Mouse (Mus musculus) embryonic facial prominence, embryonic 10.5 days (tissue): ENCODE measurements at regions not wholly inside any gene's neighbourhood (a gene's known extent, or its start where the extent isn't known, plus 50 kb on each side); places are given as distances from the start of the nearest gene placed in this dataset.

Source experiments
- DNase-seq: peaks from one replicate; pipeline ENCODE4 v3.0.0-alpha.2; 2017; ENCODE audit warnings: low spot score
- H3K27ac ChIP-seq: fragments of 300-500 bp; sonication (generic); replicated peaks from 2 replicates; pipeline ENCODE4 v1.5.1; 2016; ENCODE audit warnings: mild to moderate bottlenecking
- H3K27me3 ChIP-seq: fragments of 300-500 bp; sonication (generic); replicated peaks from 2 replicates; pipeline ENCODE4 v1.6.1; 2016; ENCODE audit warnings: low read depth, mild to moderate bottlenecking; ENCODE audit not compliant: poor library complexity, severe bottlenecking
- H3K36me3 ChIP-seq: fragments of 300-500 bp; sonication (generic); replicated peaks from 2 replicates; pipeline ENCODE4 v1.6.1; 2016; ENCODE audit warnings: mild to moderate bottlenecking, moderate library complexity
- H3K4me1 ChIP-seq: fragments of 300-500 bp; sonication (generic); 2 replicates; pipeline ENCODE4 v1.6.1; 2016
- H3K4me3 ChIP-seq: fragments of 300-500 bp; sonication (generic); 2 replicates; pipeline ENCODE4 v1.5.1; 2016; ENCODE audit warnings: mild to moderate bottlenecking, moderate library complexity
- H3K9me3 ChIP-seq: fragments of 300-500 bp; sonication (generic); 2 replicates; pipeline ENCODE4 v1.6.1; 2016; ENCODE audit warnings: mild to moderate bottlenecking
- WGBS: fragments of 180-500 bp; shearing (Covaris S2); methylation state at CpG from one replicate; pipeline ENCODE4 v1.1.7; 2016; 5-methylcytosine and 5-hydroxymethylcytosine counted together

DNA sequence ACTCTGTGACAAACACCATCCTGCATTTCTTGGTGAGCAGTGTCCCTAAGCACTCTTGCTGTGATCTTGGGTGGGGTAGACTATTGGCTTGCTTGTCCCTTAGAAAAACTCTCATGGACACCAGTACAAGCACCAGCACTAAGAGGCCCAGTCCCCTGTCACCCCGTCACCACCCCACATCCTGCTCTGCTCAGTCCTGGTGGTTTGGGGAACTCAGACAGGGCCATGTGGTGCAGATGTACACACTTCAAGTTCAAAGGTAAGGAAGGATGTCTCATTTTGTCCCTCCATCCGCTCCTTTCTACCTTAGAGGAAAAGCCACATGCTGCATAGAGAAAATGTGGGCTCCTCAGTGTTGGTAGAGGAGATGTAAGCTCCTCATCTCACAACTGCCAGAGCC, 426.1 kb upstream of the Zmiz1 start:
- H3K27ac ChIP-seq, result no peak overlapping the region
- no peak for DNase-seq
- no peak overlapping the region for H3K4me3 ChIP-seq
- WGBS, result 94% methylated on average over 2 of the region's 2 CpGs
- no peaks in the 10 kb centered on the region for H3K36me3 ChIP-seq
- 0 out of 2 replicates have a peak, but pooled peaks cover under 1% of the 10 kb centered on the region for H3K27me3 ChIP-seq
- peaks cover 13% of the 10 kb centered on the region; the same call in 1 of the 2 replicates for H3K4me1 ChIP-seq
- no peaks in the 10 kb centered on the region for H3K9me3 ChIP-seq

DNA sequence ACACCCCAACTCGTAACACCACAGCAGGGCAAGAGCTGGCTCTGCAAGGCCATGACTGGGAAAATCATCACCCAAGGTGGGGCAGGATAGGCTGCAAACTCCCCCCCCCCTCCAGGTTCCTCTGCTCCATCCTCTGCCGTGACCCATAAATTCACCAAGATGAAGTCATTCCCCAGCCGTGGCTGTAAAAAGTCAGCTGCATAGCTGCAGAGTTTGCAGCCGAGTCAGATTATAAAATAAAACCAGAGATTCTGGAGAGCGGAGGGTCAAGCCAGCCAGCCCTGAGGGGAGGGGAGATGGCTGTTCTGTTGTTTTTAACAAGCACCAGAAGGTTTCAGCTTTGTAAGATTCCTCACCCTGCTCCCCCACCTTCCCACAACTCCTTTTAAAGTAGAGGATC, 416.7 kb upstream of the Zmiz1 start:
- 32% methylated on average over 5 of the region's 5 CpGs for WGBS
- Histone ChIP-seq H3K27ac (peak overlapping the region; percentile 79), H3K4me1 (peaks cover 57% of the 10 kb centered on the region)

DNA sequence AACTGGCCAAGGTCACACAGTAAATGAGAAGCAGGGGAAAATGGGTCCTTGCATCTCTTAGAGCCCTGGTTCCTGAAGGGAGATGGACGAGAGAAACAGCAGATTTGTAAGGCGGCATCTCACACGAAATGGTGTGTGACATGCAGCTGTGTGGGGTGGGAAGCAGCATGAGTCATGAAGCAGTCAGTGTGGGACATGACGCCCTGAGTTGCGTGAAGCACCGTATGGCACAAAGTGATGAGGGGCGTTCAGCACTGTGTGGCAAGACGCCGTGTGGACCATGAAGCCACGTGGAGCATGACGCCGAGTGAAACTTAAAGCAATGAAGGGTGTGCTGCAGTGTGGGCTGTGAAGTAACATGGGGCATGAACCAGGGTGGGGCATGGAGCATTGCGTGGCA, 414.9 kb upstream of the Zmiz1 start:
- Histone ChIP-seq H3K36me3 (no peaks in the 10 kb centered on the region), H3K4me3 (no peak overlapping the region), H3K9me3 (no peaks in the 10 kb centered on the region), H3K27me3 (0 out of 2 replicates have a peak, but pooled peaks cover 4% of the 10 kb centered on the region), H3K27ac (peak overlapping the region; percentile 52), H3K4me1 (peaks cover 53% of the 10 kb centered on the region)
- no peak for DNase-seq
- WGBS, result 95% methylated on average over 13 of the region's 13 CpGs

More for the DNA sequence above, 416.7 kb upstream of the Zmiz1 start:
- H3K9me3 ChIP-seq, result no peaks in the 10 kb centered on the region
- H3K4me3 ChIP-seq, result no peak overlapping the region
- DNase-seq, result peak; percentile 65
- no peaks in the 10 kb centered on the region for H3K36me3 ChIP-seq
- H3K27me3 ChIP-seq, result 0 out of 2 replicates have a peak, but pooled peaks cover 4% of the 10 kb centered on the region

DNA sequence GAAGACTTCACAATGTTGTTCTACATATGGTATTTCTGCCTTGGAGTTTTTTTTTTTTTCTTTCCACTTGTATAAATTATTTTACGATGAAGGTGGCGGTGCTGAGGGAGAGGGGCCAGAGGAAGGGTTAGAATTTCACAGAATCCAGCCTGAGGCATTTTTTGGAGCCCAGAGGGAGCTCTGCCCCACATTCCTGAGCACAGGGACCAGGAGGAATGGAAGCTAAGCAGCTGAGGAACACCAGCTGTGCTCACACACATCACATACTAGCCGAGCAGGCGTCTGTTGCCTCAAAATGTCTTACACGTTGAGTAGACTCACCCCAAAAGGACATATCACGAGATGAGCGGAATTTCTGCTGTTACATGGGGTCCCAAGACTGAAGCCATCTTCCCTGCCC, 414.1 kb upstream of the Zmiz1 start:
- no peaks in the 10 kb centered on the region for H3K9me3 ChIP-seq
- peak overlapping the region; percentile 71 for H3K27ac ChIP-seq
- H3K36me3 ChIP-seq, result no peaks in the 10 kb centered on the region
- peak; percentile 56 for DNase-seq
- 42% methylated on average over 7 of the region's 7 CpGs for WGBS
- H3K27me3 ChIP-seq, result 0 out of 2 replicates have a peak, but pooled peaks cover under 1% of the 10 kb centered on the region
- H3K4me1 ChIP-seq, result peaks cover 47% of the 10 kb centered on the region
- no peak overlapping the region for H3K4me3 ChIP-seq

DNA sequence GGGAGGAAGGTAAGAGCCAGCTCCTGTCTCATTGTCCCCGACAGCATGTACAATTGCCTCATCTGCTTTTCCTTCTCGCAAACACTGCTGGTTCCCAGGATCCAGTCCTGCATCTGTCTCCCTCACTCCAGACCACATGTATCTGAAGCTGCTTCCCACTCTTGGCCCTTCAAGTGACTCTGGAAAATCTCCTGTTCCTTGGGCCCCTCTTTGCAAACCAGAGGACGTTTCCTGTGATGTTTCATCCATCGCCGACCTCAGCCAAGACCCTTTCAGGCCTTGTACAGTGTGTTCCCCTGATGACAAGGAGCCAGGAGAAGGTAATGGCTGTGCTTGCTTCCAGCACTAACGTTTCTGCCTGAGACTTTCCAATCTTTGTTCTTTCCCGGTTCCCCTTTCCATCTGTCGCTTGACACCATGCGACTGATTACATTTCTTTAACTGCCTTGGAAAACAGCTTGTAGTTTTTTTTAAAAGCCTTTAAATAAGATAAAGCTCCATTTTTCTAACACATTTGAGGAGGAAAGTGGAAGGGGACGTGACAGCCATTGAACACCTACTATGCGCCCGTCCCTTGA, 408.2 kb upstream of the Zmiz1 start:
- Histone ChIP-seq H3K4me3 (no peak overlapping the region), H3K27me3 (no peaks in the 10 kb centered on the region), H3K9me3 (no peaks in the 10 kb centered on the region), H3K27ac (peak overlapping the region; percentile 87), H3K36me3 (no peaks in the 10 kb centered on the region), H3K4me1 (peaks cover 40% of the 10 kb centered on the region)
- WGBS, result 70% methylated on average over 12 of the region's 12 CpGs
- DNase-seq, result no peak

DNA sequence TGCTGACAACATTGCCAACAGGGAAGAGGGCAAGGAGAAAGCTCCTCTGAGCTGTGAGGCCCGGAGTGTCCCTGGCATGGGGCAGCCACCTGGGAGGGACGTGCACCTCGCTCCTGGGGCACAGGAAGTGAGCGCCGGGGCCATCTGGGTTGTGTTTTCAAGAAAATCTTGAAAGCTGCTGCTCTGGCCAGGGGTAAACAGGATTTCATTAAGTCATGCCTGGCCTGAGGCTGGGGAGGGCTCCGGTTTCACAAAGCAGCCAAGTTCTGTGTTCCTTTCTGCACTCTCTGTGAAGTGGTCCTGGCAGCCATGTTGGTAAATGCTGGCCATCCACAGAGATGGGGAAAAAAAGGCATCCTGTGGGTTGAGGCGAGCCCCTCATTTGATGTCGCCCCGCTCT, 406.8 kb upstream of the Zmiz1 start:
- H3K36me3 ChIP-seq, result no peaks in the 10 kb centered on the region
- 48% methylated on average over 9 of the region's 9 CpGs for WGBS
- H3K27ac ChIP-seq, result peak overlapping the region; percentile 87
- no peaks in the 10 kb centered on the region for H3K27me3 ChIP-seq
- H3K4me1 ChIP-seq, result peaks cover 40% of the 10 kb centered on the region
- H3K4me3 ChIP-seq, result no peak overlapping the region
- peak; percentile 82 for DNase-seq
- H3K9me3 ChIP-seq, result no peaks in the 10 kb centered on the region

DNA sequence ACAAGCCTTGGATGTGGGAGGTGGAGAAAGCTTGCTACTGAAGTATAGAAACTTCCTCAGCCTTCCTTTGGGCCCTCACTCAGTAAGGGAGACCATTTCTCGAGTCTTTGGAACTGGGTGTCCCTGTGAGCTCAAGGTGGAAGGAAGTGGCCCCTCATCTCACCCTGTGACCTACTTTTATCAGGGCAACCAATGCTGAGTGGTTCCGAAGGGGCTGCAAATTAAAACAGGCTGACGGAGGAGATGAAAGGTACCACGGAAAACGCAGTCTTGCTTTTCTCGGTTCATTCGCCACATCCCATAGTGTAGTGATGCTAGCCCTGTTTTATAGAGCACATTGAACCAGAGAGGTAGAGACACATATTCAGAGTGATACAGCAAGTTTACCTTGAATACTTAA, 399.6 kb upstream of the Zmiz1 start:
- Histone ChIP-seq H3K27ac (0 out of 2 replicates have a peak overlapping the region, but pooled peaks have one; percentile 49), H3K4me1 (peaks cover 51% of the 10 kb centered on the region), H3K27me3 (no peaks in the 10 kb centered on the region; the same call in 1 of the 2 replicates), H3K36me3 (no peaks in the 10 kb centered on the region), H3K4me3 (no peak overlapping the region), H3K9me3 (no peaks in the 10 kb centered on the region)
- no peak for DNase-seq
- 58% methylated on average over 7 of the region's 7 CpGs for WGBS

DNA sequence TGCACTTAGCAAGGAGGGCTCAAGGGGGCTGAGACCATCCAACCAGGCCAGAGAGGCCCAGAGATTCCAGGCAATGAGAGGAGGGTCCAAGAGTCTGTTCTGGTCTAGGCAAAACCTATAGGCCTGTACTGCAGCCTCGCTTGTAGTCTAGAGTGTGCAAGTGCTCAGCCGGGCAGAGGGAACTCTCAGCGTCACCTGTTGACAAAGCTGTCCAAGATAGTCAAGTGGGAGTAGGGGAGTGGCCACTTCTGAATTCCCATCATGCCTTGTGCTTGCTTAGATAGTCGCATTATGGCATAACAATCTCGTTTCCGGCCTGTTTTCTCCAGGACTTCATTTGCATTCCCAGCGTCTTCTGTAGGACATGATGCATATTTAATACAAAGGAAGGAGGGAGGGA, 398.7 kb upstream of the Zmiz1 start:
- Histone ChIP-seq H3K4me3 (no peak overlapping the region), H3K36me3 (no peaks in the 10 kb centered on the region), H3K27ac (peak overlapping the region; percentile 62; the same call in 1 of the 2 replicates), H3K4me1 (peaks cover 60% of the 10 kb centered on the region), H3K9me3 (no peaks in the 10 kb centered on the region), H3K27me3 (peaks cover 3% of the 10 kb centered on the region; the same call in 1 of the 2 replicates)
- DNase-seq, result no peak
- whole genome bisulfite sequencing, result 92% methylated on average over 7 of the region's 7 CpGs

DNA sequence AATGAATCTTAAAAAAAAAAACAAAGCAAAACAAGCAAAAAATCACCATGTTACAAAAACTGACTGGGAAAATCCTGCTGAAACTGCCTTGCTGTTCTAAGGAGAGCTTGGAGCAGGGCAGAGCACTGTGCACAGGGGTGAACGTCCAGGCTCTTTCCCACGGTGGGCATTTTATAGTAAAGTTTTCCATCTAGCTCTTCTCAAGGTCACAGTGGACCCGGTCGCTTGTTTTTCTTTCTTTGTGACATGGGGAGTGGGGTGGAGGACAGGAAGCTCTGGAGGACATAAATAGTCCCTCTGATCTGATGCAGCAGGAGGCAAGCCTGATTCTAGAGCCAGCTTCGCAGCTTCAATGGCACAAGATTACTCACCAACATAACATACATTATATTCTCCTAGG, 395.9 kb upstream of the Zmiz1 start:
- Histone ChIP-seq H3K27ac (peak overlapping the region; percentile 68), H3K27me3 (peaks cover 8% of the 10 kb centered on the region; the same call in 1 of the 2 replicates), H3K9me3 (no peaks in the 10 kb centered on the region), H3K4me1 (peaks cover 87% of the 10 kb centered on the region), H3K4me3 (no peak overlapping the region), H3K36me3 (no peaks in the 10 kb centered on the region)
- 56% methylated on average over 5 of the region's 5 CpGs for WGBS
- no peak for DNase-seq

DNA sequence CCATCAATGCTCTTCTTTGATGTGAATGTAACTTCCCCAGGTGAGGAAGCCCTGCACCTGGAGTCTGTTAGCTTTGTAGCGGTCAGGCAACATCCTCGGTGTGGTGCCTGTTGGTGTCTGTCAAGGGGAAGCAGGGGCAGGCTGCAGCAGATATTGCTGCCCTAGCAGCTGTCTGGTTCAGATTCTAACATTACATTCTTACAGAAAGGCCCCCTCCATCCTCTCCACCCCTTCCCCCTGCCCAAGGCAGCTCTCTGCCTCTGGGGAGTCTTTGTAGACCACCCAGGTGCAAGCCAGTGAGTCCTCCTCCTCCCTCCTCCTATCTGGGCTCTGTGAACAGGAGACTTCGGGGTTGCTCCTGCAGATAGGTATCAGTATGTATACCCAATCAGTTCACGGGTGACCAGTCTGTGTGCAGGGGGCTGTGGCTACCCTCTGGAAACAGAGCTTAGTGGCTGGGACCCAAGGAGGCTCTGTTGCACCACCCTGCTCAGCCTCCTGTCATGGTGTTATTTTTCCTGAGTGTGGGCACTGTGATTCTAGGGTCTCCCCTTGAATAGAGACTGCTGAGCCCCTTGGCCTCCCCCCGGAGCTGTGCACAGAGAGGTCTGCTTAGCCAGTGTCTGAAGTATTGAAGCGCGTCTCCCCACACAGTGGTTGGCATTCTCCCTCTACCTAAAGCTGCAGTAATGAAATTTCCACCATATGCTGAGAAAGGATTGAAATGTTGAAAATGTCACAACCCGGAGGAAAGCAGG, 394.6 kb upstream of the Zmiz1 start:
- peak overlapping the region; percentile 68 for H3K27ac ChIP-seq
- peak; percentile 63 for DNase-seq
- H3K4me3 ChIP-seq, result no peak overlapping the region
- H3K4me1 ChIP-seq, result peaks cover 77% of the 10 kb centered on the region
- H3K36me3 ChIP-seq, result no peaks in the 10 kb centered on the region
- 48% methylated on average over 8 of the region's 8 CpGs for whole genome bisulfite sequencing
- H3K9me3 ChIP-seq, result no peaks in the 10 kb centered on the region
- H3K27me3 ChIP-seq, result peaks cover 8% of the 10 kb centered on the region; the same call in 1 of the 2 replicates

DNA sequence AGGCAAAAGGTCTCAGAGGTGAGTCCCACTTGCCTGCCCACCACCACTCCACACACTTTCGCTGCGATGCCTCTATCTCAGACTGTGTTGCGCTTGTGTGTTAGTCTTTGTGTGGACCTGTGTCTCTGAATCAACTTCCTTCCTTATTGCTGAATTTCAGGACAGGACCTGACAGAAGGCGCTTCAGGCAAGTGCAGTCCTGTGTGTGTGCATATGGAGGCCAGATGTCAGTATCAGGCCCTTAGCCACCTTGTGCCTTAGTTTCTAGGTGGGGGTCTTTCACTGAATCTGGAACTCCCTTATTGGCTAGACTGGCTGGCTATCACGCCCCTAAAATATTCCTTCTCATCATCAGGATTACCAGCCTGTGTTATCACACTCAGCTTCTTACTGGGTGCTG, 391.6 kb upstream of the Zmiz1 start:
- Histone ChIP-seq H3K36me3 (no peaks in the 10 kb centered on the region), H3K4me3 (no peak overlapping the region), H3K4me1 (peaks cover 60% of the 10 kb centered on the region), H3K9me3 (no peaks in the 10 kb centered on the region), H3K27me3 (peaks cover 21% of the 10 kb centered on the region), H3K27ac (peak overlapping the region; percentile 68)
- peak; percentile 51 for DNase-seq
- 60% methylated on average over 5 of the region's 5 CpGs for WGBS

DNA sequence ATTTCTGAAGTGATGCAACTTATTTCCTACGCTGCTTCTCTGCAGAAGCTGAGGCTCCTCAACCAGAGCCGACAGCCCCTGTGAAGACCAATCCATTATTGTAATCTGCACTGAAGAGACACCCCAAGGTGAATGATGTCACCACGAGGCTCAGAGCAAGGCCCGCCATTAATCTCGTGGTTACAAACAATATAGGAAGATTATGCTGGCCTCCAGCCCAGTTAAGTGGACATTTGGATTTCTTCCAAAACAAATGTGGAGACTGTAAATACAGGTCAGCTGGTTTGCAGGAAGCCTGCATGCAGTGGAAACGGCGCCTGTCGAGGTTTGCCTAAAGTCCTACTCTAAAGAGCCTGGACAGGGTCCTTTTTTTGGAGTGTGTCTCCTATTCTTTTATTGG, 390.6 kb upstream of the Zmiz1 start:
- Histone ChIP-seq H3K9me3 (no peaks in the 10 kb centered on the region), H3K36me3 (no peaks in the 10 kb centered on the region), H3K27ac (peak overlapping the region; percentile 40; the same call in 1 of the 2 replicates), H3K27me3 (peaks cover 21% of the 10 kb centered on the region), H3K4me3 (no peak overlapping the region), H3K4me1 (peaks cover 52% of the 10 kb centered on the region)
- WGBS, result 83% methylated on average over 8 of the region's 8 CpGs
- DNase-seq, result no peak

DNA sequence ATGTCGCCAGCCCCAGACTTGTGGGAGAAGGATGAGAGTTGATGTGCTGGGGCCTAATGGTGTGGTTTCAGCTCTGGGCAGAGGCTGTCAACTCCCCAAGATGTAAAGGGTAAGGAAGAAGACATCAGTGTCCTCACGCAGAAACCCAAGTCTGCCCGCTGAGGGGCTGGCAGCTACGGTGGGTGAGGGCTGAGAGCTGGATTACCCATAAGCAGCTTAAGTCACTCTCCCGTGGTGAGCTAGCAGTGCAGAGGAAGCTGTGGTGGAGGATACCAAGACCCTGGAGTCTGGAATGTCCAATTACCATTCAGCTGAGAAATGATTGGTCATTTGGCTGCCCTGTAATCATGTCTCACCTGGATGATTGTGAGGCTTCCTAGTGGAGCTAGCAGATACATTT, 385.8 kb upstream of the Zmiz1 start:
- Histone ChIP-seq H3K36me3 (no peaks in the 10 kb centered on the region), H3K4me1 (peaks cover 24% of the 10 kb centered on the region), H3K27ac (no peak overlapping the region), H3K27me3 (peaks cover 14% of the 10 kb centered on the region; the same call in 1 of the 2 replicates), H3K9me3 (no peaks in the 10 kb centered on the region), H3K4me3 (no peak overlapping the region)
- 57% methylated on average over 5 of the region's 5 CpGs for WGBS
- DNase-seq, result no peak
